8 mouse cellular contexts compared by ENCODE assay signal in genomic region chr3:107760771-107761170, GRCm38 (mm10). TPM values are rescaled to one million over a fixed set of nuclear protein-coding genes. Genes with fewer than 3 reads are reported as not detected.
A peak's percentile ranks its signal among the peaks of the same experiment; 100 is the strongest.
DNase-seq lines count a peak whose midpoint lies in the region; ATAC-seq lines count a peak whose summit lies in the region.

No protein-coding gene starts in this region.

- H3K9me3 ChIP-seq in kidney, embryonic 15.5 days (replicated peaks), result no peaks in the 10 kb centered on the region
- H3K9me3 ChIP-seq in embryonic facial prominence, embryonic 15.5 days (replicated peaks), result no peaks in the 10 kb centered on the region
- no peaks in the 10 kb centered on the region for H3K9me3 ChIP-seq in intestine, embryonic 14.5 days (ENCODE audit: control insufficient read depth, low read length)
- H3K9me3 ChIP-seq in midbrain, embryonic 16.5 days (replicated peaks; ENCODE audit: control insufficient read depth, low read length, poor library complexity, severe bottlenecking), result no peaks in the 10 kb centered on the region

- H3K4me1 ChIP-seq in kidney, embryonic 15.5 days, result peaks cover 29% of the 10 kb centered on the region
- H3K4me1 ChIP-seq in embryonic facial prominence, embryonic 15.5 days, result peaks cover 35% of the 10 kb centered on the region
- H3K4me1 ChIP-seq in intestine, embryonic 14.5 days (replicated peaks; ENCODE audit: control insufficient read depth, insufficient read depth, low read length), result peaks cover 14% of the 10 kb centered on the region
- H3K4me1 ChIP-seq in midbrain, embryonic 16.5 days (ENCODE audit: control insufficient read depth, insufficient read depth, low read length), result peaks cover 19% of the 10 kb centered on the region

- peak overlapping the region; percentile 85 for H3K4me2 ChIP-seq in kidney, embryonic 15.5 days
- H3K4me2 ChIP-seq in embryonic facial prominence, embryonic 15.5 days (replicated peaks), result peak overlapping the region; percentile 70
- peak overlapping the region; percentile 77 for H3K4me2 ChIP-seq in intestine, embryonic 14.5 days (ENCODE audit: low read length)
- peak overlapping the region; percentile 90 for H3K4me2 ChIP-seq in midbrain, embryonic 16.5 days (ENCODE audit: low read length)

- peaks cover 8% of the 10 kb centered on the region; the same call in 1 of the 2 replicates for H3K27me3 ChIP-seq in kidney, embryonic 15.5 days
- H3K27me3 ChIP-seq in embryonic facial prominence, embryonic 15.5 days, result no peaks in the 10 kb centered on the region
- H3K27me3 ChIP-seq in intestine, embryonic 14.5 days (replicated peaks; ENCODE audit: control insufficient read depth, insufficient read depth, low read length), result no peaks in the 10 kb centered on the region
- no peaks in the 10 kb centered on the region for H3K27me3 ChIP-seq in midbrain, embryonic 16.5 days (ENCODE audit: control insufficient read depth, insufficient read depth, low read depth, low read length)

- ATAC-seq in kidney, embryonic 15.5 days (replicated peaks; ENCODE audit: low FRiP score), result no peak
- no peak for ATAC-seq in embryonic facial prominence, embryonic 15.5 days (ENCODE audit: insufficient number of reproducible peaks, low FRiP score, low TSS enrichment, low read depth)
- ATAC-seq in intestine, embryonic 14.5 days (replicated peaks; ENCODE audit: low FRiP score, low TSS enrichment, low read depth), result no peak
- no peak for ATAC-seq in midbrain, embryonic 16.5 days

- H3K9ac ChIP-seq in kidney, embryonic 15.5 days, result 0 out of 2 replicates have a peak overlapping the region, but pooled peaks have one; percentile 83
- H3K9ac ChIP-seq in embryonic facial prominence, embryonic 15.5 days, result no peak overlapping the region
- peak overlapping the region; percentile 83 for H3K9ac ChIP-seq in intestine, embryonic 14.5 days (ENCODE audit: low read length)
- no peak overlapping the region for H3K9ac ChIP-seq in midbrain, embryonic 16.5 days (ENCODE audit: low read depth, low read length)

- no peak for DNase-seq in kidney, adult 11 months
- DNase-seq in intestine, embryonic 14.5 days (ENCODE audit: low spot score), result no peak
- no peak for DNase-seq in gastrocnemius, adult 8-10 months (ENCODE audit: low spot score in 2 of 2)
- no peak for DNase-seq in cerebellum, postnatal 36 days
- DNase-seq in layer of hippocampus, adult 9-10 months (ENCODE audit: low spot score), result no peak

- peak overlapping the region; percentile 88 for H3K27ac ChIP-seq in kidney, embryonic 15.5 days
- peak overlapping the region; percentile 87 for H3K27ac ChIP-seq in embryonic facial prominence, embryonic 15.5 days (replicated peaks)
- peak overlapping the region; percentile 83 for H3K27ac ChIP-seq in intestine, embryonic 14.5 days (ENCODE audit: low read depth)
- H3K27ac ChIP-seq in midbrain, embryonic 16.5 days (ENCODE audit: low read length), result no peak overlapping the region; the same call in 1 of the 2 replicates

- H3K36me3 ChIP-seq in kidney, embryonic 15.5 days, result no peaks in the 10 kb centered on the region
- no peaks in the 10 kb centered on the region for H3K36me3 ChIP-seq in embryonic facial prominence, embryonic 15.5 days
- no peaks in the 10 kb centered on the region for H3K36me3 ChIP-seq in intestine, embryonic 14.5 days (ENCODE audit: control insufficient read depth, insufficient read depth, low read length)
- H3K36me3 ChIP-seq in midbrain, embryonic 16.5 days (ENCODE audit: control insufficient read depth, insufficient read depth, low read length), result no peaks in the 10 kb centered on the region

- WGBS in kidney, embryonic 15.5 days, result 74% methylated on average over 1 of the region's 1 CpGs
- WGBS in embryonic facial prominence, embryonic 15.5 days, result 68% methylated on average over 1 of the region's 1 CpGs
- 54% methylated on average over 1 of the region's 1 CpGs for WGBS in intestine, embryonic 14.5 days
- 50% methylated on average over 1 of the region's 1 CpGs for WGBS in midbrain, embryonic 16.5 days

- peak overlapping the region; percentile 64 for H3K4me3 ChIP-seq in kidney, embryonic 15.5 days (replicated peaks)
- H3K4me3 ChIP-seq in embryonic facial prominence, embryonic 15.5 days (replicated peaks), result peak overlapping the region; percentile 69
- peak overlapping the region; percentile 67 for H3K4me3 ChIP-seq in intestine, embryonic 14.5 days (ENCODE audit: low read depth, low read length)
- H3K4me3 ChIP-seq in midbrain, embryonic 16.5 days (ENCODE audit: low read depth, low read length), result no peak overlapping the region; the same call in 1 of the 2 replicates

RNA-seq across cellular contexts. Expression of gene Csf1, which starts 0.5 kb away (rescaled TPM):
- polyA plus RNA-seq in kidney, embryonic 15.5 days (2015; fragmentation: Nextera tagmentation; extraction: Ambion mirVana), result 9.3 and 10.3 TPM in 2 replicates
- 18.0 and 18.5 TPM in 2 replicates for polyA plus RNA-seq in embryonic facial prominence, embryonic 15.5 days (2015; fragmentation: Nextera tagmentation; extraction: Ambion mirVana)
- polyA plus RNA-seq in intestine, embryonic 14.5 days (2014; fragmentation: Nextera tagmentation; extraction: Ambion mirVana), result 13.3 and 13.6 TPM in 2 replicates
- polyA plus RNA-seq in midbrain, embryonic 16.5 days (2015; fragmentation: Nextera tagmentation; extraction: Ambion mirVana), result 6.0 and 6.3 TPM in 2 replicates
- total RNA-seq in gastrocnemius, adult 8-10 months (2022), result 1 to 10 TPM; 5.0 to 7.4 (median 6.8) TPM

Comparison
In these comparisons a context has a peak if more than half of its experiments do, and no peak if none do; other contexts are left out.
1. H3K9ac ChIP-seq: peak in kidney, embryonic 15.5 days (single experiment) and intestine, embryonic 14.5 days (single experiment); none in embryonic facial prominence, embryonic 15.5 days (single experiment) and midbrain, embryonic 16.5 days (single experiment).
2. Peak in every context shown above with its lines, with median percentiles within 50 percentile points of each other: H3K4me2 ChIP-seq.